Mouse (Mus musculus): ENCODE data around the gene Gtdc1. TPM values are rescaled to one million over a fixed set of nuclear protein-coding genes. Genes with fewer than 3 reads are reported as not detected.

Gtdc1 gene
- polyA plus RNA-seq, 1 experiment from 2014 or later, result 19.2 TPM

DNA sequence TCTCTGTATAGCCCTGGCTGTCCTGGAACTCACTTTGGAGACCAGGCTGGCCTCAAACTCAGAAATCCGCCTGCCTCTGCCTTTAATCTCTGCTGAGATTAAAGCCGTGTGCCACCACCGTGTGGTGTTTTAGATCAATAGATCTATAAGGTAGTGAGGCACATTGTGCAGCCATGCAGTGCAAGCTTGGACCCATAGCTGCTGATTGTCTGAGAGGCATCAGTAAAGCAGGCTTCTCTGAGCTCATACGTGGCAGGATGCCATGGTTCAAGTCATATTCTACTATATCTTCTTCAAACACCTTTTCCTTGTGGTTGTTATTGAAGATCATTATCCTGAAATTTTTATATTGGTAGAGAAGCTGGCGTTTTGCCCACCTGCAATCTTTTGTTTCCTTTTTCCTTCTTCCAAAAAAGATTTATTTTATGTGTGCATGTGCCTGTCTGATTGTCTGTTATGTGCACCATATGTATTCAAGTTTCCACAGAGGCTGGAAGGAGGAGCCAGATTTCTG, 388.3 kb downstream of the Gtdc1 start:
- 84% methylated on average over 5 of the region's 5 CpGs for WGBS
- no peaks in the 10 kb centered on the region for H3K27me3 ChIP-seq
- no peak overlapping the region for H3K4me2 ChIP-seq
- no peak for ATAC-seq (ENCODE audit: low FRiP score, low read depth)
- no peaks in the 10 kb centered on the region for H3K9me3 ChIP-seq
- H3K36me3 ChIP-seq, result no peaks in the 10 kb centered on the region
- H3K27ac ChIP-seq (replicated peaks), result no peak overlapping the region
- H3K4me1 ChIP-seq (replicated peaks), result no peaks in the 10 kb centered on the region
- H3K4me3 ChIP-seq, result no peak overlapping the region
- no peak overlapping the region for H3K9ac ChIP-seq

GRCm38 (mm10) chr2:44538135-44538534, 389.3 kb downstream of the Gtdc1 start:
- WGBS, result 36% methylated on average over 4 of the region's 4 CpGs

GRCm38 (mm10) chr2:44535760-44536159, 391.7 kb downstream of the Gtdc1 start:
- H3K9me3 ChIP-seq, result no peaks in the 10 kb centered on the region
- peak; percentile 54; the same call in 1 of the 2 replicates for ATAC-seq (ENCODE audit: low FRiP score, low read depth)
- no peak overlapping the region for H3K9ac ChIP-seq
- H3K27ac ChIP-seq (replicated peaks), result no peak overlapping the region
- no peak overlapping the region for H3K4me3 ChIP-seq
- no peaks in the 10 kb centered on the region for H3K4me1 ChIP-seq (replicated peaks)
- no peak overlapping the region for H3K4me2 ChIP-seq
- 84% methylated on average over 11 of the region's 11 CpGs for WGBS
- no peaks in the 10 kb centered on the region for H3K27me3 ChIP-seq
- no peaks in the 10 kb centered on the region for H3K36me3 ChIP-seq

More at GRCm38 (mm10) chr2:44538135-44538534, 389.3 kb downstream of the Gtdc1 start:
- Histone ChIP-seq H3K4me1 (replicated peaks) (no peaks in the 10 kb centered on the region), H3K9me3 (no peaks in the 10 kb centered on the region), H3K9ac (no peak overlapping the region), H3K4me2 (no peak overlapping the region), H3K36me3 (no peaks in the 10 kb centered on the region), H3K4me3 (no peak overlapping the region), H3K27me3 (no peaks in the 10 kb centered on the region), H3K27ac (replicated peaks) (no peak overlapping the region)
- ATAC-seq (ENCODE audit: low FRiP score, low read depth), result no peak

DNA sequence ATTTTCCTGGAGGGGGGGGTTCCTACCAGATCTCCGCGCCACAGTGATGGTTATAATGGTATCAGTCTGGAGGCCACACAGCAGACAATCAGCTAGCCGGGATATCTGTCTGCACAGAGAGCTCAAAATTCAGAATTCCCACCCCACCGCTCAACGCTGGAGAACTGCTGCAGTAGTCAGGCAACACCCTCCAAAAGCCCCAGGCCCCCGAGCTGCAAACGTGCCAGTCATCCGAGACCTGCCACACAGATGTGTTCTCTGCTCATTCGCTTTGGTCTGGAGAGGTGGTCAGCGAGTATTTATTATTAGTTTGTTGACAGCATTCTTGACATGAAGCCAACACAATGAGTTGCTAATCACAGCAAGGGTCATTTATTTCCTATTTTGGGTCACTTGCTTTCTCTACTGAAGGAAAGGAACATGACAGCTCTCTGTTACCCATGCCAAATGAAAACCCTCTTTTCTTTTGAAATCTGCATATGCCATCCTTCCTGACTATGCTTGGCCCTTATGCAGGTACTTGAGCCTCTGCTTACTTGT, 392.3 kb downstream of the Gtdc1 start:
- H3K27me3 ChIP-seq, result no peaks in the 10 kb centered on the region
- no peak overlapping the region for H3K4me3 ChIP-seq
- no peaks in the 10 kb centered on the region for H3K9me3 ChIP-seq
- H3K36me3 ChIP-seq, result no peaks in the 10 kb centered on the region
- 73% methylated on average over 10 of the region's 10 CpGs for whole genome bisulfite sequencing
- H3K9ac ChIP-seq, result no peak overlapping the region
- no peaks in the 10 kb centered on the region for H3K4me1 ChIP-seq (replicated peaks)
- no peak overlapping the region for H3K27ac ChIP-seq (replicated peaks)
- ATAC-seq (ENCODE audit: low FRiP score, low read depth), result no peak; the same call in 1 of the 2 replicates
- no peak overlapping the region for H3K4me2 ChIP-seq

GRCm38 (mm10) chr2:44526110-44527032, 401.1 kb downstream of the Gtdc1 start:
- no peaks in the 10 kb centered on the region for H3K27me3 ChIP-seq
- H3K4me3 ChIP-seq, result no peak overlapping the region
- H3K4me1 ChIP-seq (replicated peaks), result 0 out of 2 replicates have a peak, but pooled peaks cover 8% of the 10 kb centered on the region
- H3K9ac ChIP-seq, result no peak overlapping the region
- H3K4me2 ChIP-seq, result no peak overlapping the region
- H3K9me3 ChIP-seq, result no peaks in the 10 kb centered on the region
- no peak overlapping the region for H3K27ac ChIP-seq (replicated peaks)
- no peaks in the 10 kb centered on the region for H3K36me3 ChIP-seq
- 0 out of 2 replicates have a peak, but pooled peaks have one; percentile 51 for ATAC-seq (ENCODE audit: low FRiP score, low read depth)
- WGBS, result 21% methylated on average over 6 of the region's 6 CpGs

- H3K9me3 ChIP-seq, result no peaks in the 10 kb centered on the region
- H3K4me1 ChIP-seq (replicated peaks), result 0 out of 2 replicates have a peak, but pooled peaks cover 8% of the 10 kb centered on the region
- no peaks in the 10 kb centered on the region for H3K27me3 ChIP-seq
- no peak overlapping the region for H3K4me3 ChIP-seq
- no peak overlapping the region for H3K27ac ChIP-seq (replicated peaks)
- no peak overlapping the region for H3K9ac ChIP-seq
- H3K36me3 ChIP-seq, result no peaks in the 10 kb centered on the region
- WGBS, result 25% methylated on average over 5 of the region's 5 CpGs
- H3K4me2 ChIP-seq, result no peak overlapping the region
- no peak for ATAC-seq (ENCODE audit: low FRiP score, low read depth)
Measured at GRCm38 (mm10) chr2:44525187-44525919, 402.1 kb downstream of the Gtdc1 start.

DNA sequence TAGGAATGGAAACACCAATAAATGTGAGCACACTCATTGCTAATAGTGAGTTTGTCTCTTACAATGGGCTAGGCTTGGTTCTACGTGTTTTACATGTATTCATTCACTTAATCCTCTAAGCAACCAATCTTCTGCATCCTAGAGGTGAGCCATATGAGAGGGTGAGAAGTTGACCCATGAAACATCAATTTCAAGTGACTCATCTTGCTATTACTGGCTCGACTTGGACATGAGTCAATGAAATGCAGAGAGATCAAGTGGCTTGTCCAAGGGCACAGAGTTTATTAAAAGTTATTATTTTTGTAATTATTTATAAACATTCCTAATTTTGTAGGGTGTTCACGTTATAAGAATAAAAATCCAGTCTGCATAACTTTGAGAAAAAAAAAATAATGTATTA, 408.2 kb downstream of the Gtdc1 start:
- WGBS, result 87% methylated on average over 3 of the region's 3 CpGs
- Histone ChIP-seq H3K36me3 (no peaks in the 10 kb centered on the region), H3K4me2 (no peak overlapping the region), H3K27me3 (no peaks in the 10 kb centered on the region), H3K4me1 (replicated peaks) (no peaks in the 10 kb centered on the region), H3K9me3 (no peaks in the 10 kb centered on the region), H3K9ac (no peak overlapping the region), H3K27ac (replicated peaks) (no peak overlapping the region), H3K4me3 (no peak overlapping the region)
- no peak for ATAC-seq (ENCODE audit: low FRiP score, low read depth)

- H3K27ac ChIP-seq (replicated peaks), result no peak overlapping the region
- ATAC-seq (ENCODE audit: low FRiP score, low read depth), result no peak
- H3K9me3 ChIP-seq, result no peaks in the 10 kb centered on the region
- H3K9ac ChIP-seq, result no peak overlapping the region
- no peak overlapping the region for H3K4me3 ChIP-seq
- 63% methylated on average over 4 of the region's 4 CpGs for WGBS
- no peaks in the 10 kb centered on the region for H3K27me3 ChIP-seq
- no peak overlapping the region for H3K4me2 ChIP-seq
- H3K36me3 ChIP-seq, result no peaks in the 10 kb centered on the region
- H3K4me1 ChIP-seq (replicated peaks), result no peaks in the 10 kb centered on the region
Measured at GRCm38 (mm10) chr2:44518085-44518484, 409.4 kb downstream of the Gtdc1 start.

Other genes starting within 250 kb of the Gtdc1 start
- 37.0 and 38.0 TPM in 2 replicates for gene Zeb2, start 189.7 kb upstream of the Gtdc1 start, polyA plus RNA-seq (2015; fragmentation: Nextera tagmentation; extraction: Ambion mirVana)